Mouse (Mus musculus) MEL (cell line): ENCODE data around the gene Esyt2. TPM values are rescaled to one million over a fixed set of nuclear protein-coding genes. Genes with fewer than 3 reads are reported as not detected.

Experiments used
- DNase-seq: peaks from one replicate; pipeline ENCODE4 v3.0.0; 2011; ENCODE audit warnings: low read depth, low spot score
- H3K27ac ChIP-seq: 2 replicates; pipeline ENCODE4 v1.5.1; 2012; ENCODE audit warnings: low read depth, mild to moderate bottlenecking, control low read depth, low read length, moderate library complexity; ENCODE audit not compliant: control insufficient read depth
- H3K27me3 ChIP-seq, 2 experiments: fragments of 150-350 bp in 1 of 2; sonication (generic) in 1 of 2; 2 replicates each; pipeline ENCODE4 v1.6.1; 2012; ENCODE audit warnings: low read length in 2 of 2, mild to moderate bottlenecking in 2 of 2, improper control_type of control experiment in 1 of 2, moderate library complexity in 1 of 2; ENCODE audit not compliant: insufficient read depth in 2 of 2, control insufficient read depth in 1 of 2
- H3K36me3 ChIP-seq, 2 experiments: 2 replicates each; pipeline ENCODE4 v1.6.1; 2012 to 2014; ENCODE audit warnings: low read length in 2 of 2, improper control_type of control experiment in 1 of 2, inconsistent platforms in 1 of 2, mild to moderate bottlenecking in 1 of 2; ENCODE audit not compliant: insufficient read depth in 2 of 2, control insufficient read depth in 1 of 2
- H3K4me1 ChIP-seq, 2 experiments: fragments of 150-350 bp in 1 of 2; sonication (generic) in 1 of 2; 2 replicates each; pipeline ENCODE4 v1.6.1; 2012; ENCODE audit warnings: low read length in 2 of 2, improper control_type of control experiment in 1 of 2, mild to moderate bottlenecking in 1 of 2; ENCODE audit not compliant: insufficient read depth in 2 of 2, control insufficient read depth in 1 of 2
- H3K4me3 ChIP-seq, 2 experiments: fragments of 150-350 bp in 1 of 2; sonication (generic) in 1 of 2; 2 replicates each; pipeline ENCODE4 v1.5.1; 2012; ENCODE audit warnings: low read depth in 2 of 2, low read length in 2 of 2, mild to moderate bottlenecking in 2 of 2, moderate library complexity in 2 of 2, control low read depth in 1 of 2, improper control_type of control experiment in 1 of 2; ENCODE audit not compliant: control insufficient read depth in 1 of 2, insufficient read depth in 1 of 2
- H3K79me2 ChIP-seq: 2 replicates; pipeline ENCODE4 v1.6.1; 2012; ENCODE audit warnings: mild to moderate bottlenecking, low read length, moderate library complexity; ENCODE audit not compliant: control insufficient read depth, poor library complexity, insufficient read depth
- H3K9ac ChIP-seq: 2 replicates; pipeline ENCODE4 v1.6.1; 2012; ENCODE audit warnings: low read depth, mild to moderate bottlenecking, control low read depth, low read length, moderate library complexity; ENCODE audit not compliant: control insufficient read depth, poor library complexity, severe bottlenecking
- H3K9me3 ChIP-seq: fragments of 150-350 bp; sonication (generic); replicated peaks from 2 replicates; pipeline ENCODE4 v1.6.1; 2012; ENCODE audit warnings: mild to moderate bottlenecking, low read length, improper control_type of control experiment, moderate library complexity; ENCODE audit not compliant: insufficient read depth
- CHD1 ChIP-seq: IDR thresholded peaks from 2 replicates; pipeline ENCODE4 v1.6.1; 2012; ENCODE audit warnings: low read depth, mild to moderate bottlenecking, inconsistent platforms, low read length, improper control_type of control experiment
- CHD2 ChIP-seq: IDR thresholded peaks from 2 replicates; pipeline ENCODE4 v1.6.1; 2011; ENCODE audit warnings: low read length, improper control_type of control experiment
- E2F4 ChIP-seq: IDR thresholded peaks from 2 replicates; pipeline ENCODE4 v1.6.1; 2011; ENCODE audit warnings: low read depth, low read length, improper control_type of control experiment, borderline replicate concordance
- ELF1 ChIP-seq: IDR thresholded peaks from 2 replicates; pipeline ENCODE4 v1.6.1; 2014; ENCODE audit warnings: low read depth, mild to moderate bottlenecking, inconsistent platforms, low read length, improper control_type of control experiment, moderate library complexity
- EP300 ChIP-seq, 2 experiments: IDR thresholded peaks; 2 replicates each; pipeline ENCODE4 v1.6.1; 2011; ENCODE audit warnings: improper control_type of control experiment in 2 of 2, low read length in 2 of 2, low read depth in 1 of 2, mild to moderate bottlenecking in 1 of 2
- ETS1 ChIP-seq: IDR thresholded peaks from 2 replicates; pipeline ENCODE4 v1.6.1; 2012; ENCODE audit warnings: low read depth, mild to moderate bottlenecking, inconsistent platforms, low read length, improper control_type of control experiment, moderate library complexity
- GATA1 ChIP-seq: IDR thresholded peaks from 2 replicates; pipeline ENCODE4 v1.6.1; 2011; ENCODE audit warnings: low read depth, low read length, improper control_type of control experiment
- HCFC1 ChIP-seq: IDR thresholded peaks from 2 replicates; pipeline ENCODE4 v1.6.1; 2012; ENCODE audit warnings: low read depth, mild to moderate bottlenecking, inconsistent platforms, low read length, improper control_type of control experiment, moderate library complexity
- JUND ChIP-seq: IDR thresholded peaks from 2 replicates; pipeline ENCODE4 v1.6.1; 2011; ENCODE audit warnings: low read depth, mild to moderate bottlenecking, improper control_type of control experiment, low read length
- KAT2A ChIP-seq: conservative IDR thresholded peaks from 2 replicates; pipeline ENCODE4 v1.6.1; 2012; ENCODE audit warnings: low read depth, low read length, improper control_type of control experiment, inconsistent platforms
- MAFK ChIP-seq: IDR thresholded peaks from 2 replicates; pipeline ENCODE4 v1.6.1; 2011; ENCODE audit warnings: low read depth, mild to moderate bottlenecking, low read length, improper control_type of control experiment, borderline replicate concordance
- MAX ChIP-seq: IDR thresholded peaks from 2 replicates; pipeline ENCODE4 v1.6.1; 2011; ENCODE audit warnings: low read length, improper control_type of control experiment
- MAZ ChIP-seq: IDR thresholded peaks from 2 replicates; pipeline ENCODE4 v1.6.1; 2012; ENCODE audit warnings: low read depth, mild to moderate bottlenecking, inconsistent platforms, low read length, improper control_type of control experiment
- MEF2A ChIP-seq: IDR thresholded peaks from 2 replicates; pipeline ENCODE4 v1.6.1; 2014; ENCODE audit warnings: low read depth, mild to moderate bottlenecking, inconsistent platforms, low read length, improper control_type of control experiment; ENCODE audit not compliant: poor library complexity, insufficient replicate concordance, severe bottlenecking; ENCODE audit errors: extremely low read depth
- MXI1 ChIP-seq: IDR thresholded peaks from 2 replicates; pipeline ENCODE4 v1.6.1; 2011; ENCODE audit warnings: mild to moderate bottlenecking, low read depth, low read length, improper control_type of control experiment
- MYC ChIP-seq: IDR thresholded peaks from 2 replicates; pipeline ENCODE4 v1.6.1; 2011; ENCODE audit warnings: low read depth, mild to moderate bottlenecking, low read length, improper control_type of control experiment, moderate library complexity
- NELFE ChIP-seq: IDR thresholded peaks from 2 replicates; pipeline ENCODE4 v1.6.1; 2011; ENCODE audit warnings: low read depth, low read length, improper control_type of control experiment
- NRF1 ChIP-seq: IDR thresholded peaks from 2 replicates; pipeline ENCODE4 v1.6.1; 2014; ENCODE audit warnings: low read depth, mild to moderate bottlenecking, inconsistent platforms, low read length, improper control_type of control experiment, moderate library complexity; ENCODE audit not compliant: poor library complexity, insufficient read depth, severe bottlenecking
- POLR2A ChIP-seq, 2 experiments: IDR thresholded peaks; 2 replicates each; pipeline ENCODE4 v1.6.1; 2011 to 2012; ENCODE audit warnings: low read length in 2 of 2, mild to moderate bottlenecking in 2 of 2, control low read depth in 1 of 2, improper control_type of control experiment in 1 of 2, low read depth in 1 of 2, moderate library complexity in 1 of 2; ENCODE audit not compliant: control insufficient read depth in 1 of 2, insufficient read depth in 1 of 2, poor library complexity in 1 of 2
- POLR2AphosphoS5 ChIP-seq: IDR thresholded peaks from 2 replicates; pipeline ENCODE4 v1.6.1; 2012; ENCODE audit warnings: low read depth, borderline replicate concordance, mild to moderate bottlenecking, inconsistent platforms, low read length, moderate library complexity, mixed read lengths
- RCOR1 ChIP-seq: IDR thresholded peaks from 2 replicates; pipeline ENCODE4 v1.6.1; 2012; ENCODE audit warnings: low read depth, mild to moderate bottlenecking, inconsistent platforms, low read length, improper control_type of control experiment
- SIN3A ChIP-seq: IDR thresholded peaks from 2 replicates; pipeline ENCODE4 v1.6.1; 2012; ENCODE audit warnings: low read length, improper control_type of control experiment, inconsistent platforms
- SMC3 ChIP-seq: IDR thresholded peaks from 2 replicates; pipeline ENCODE4 v1.6.1; 2011; ENCODE audit warnings: low read depth, low read length, improper control_type of control experiment
- TBP ChIP-seq: IDR thresholded peaks from 2 replicates; pipeline ENCODE4 v1.8.0; 2011; ENCODE audit warnings: low read depth, low read length, improper control_type of control experiment
- TCF12 ChIP-seq: IDR thresholded peaks from 2 replicates; pipeline ENCODE4 v1.6.1; 2014; ENCODE audit warnings: low read depth, mild to moderate bottlenecking, inconsistent platforms, low read length, improper control_type of control experiment, moderate library complexity
- UBTF ChIP-seq: IDR thresholded peaks from 2 replicates; pipeline ENCODE4 v1.6.1; 2012; ENCODE audit warnings: low read depth, mild to moderate bottlenecking, inconsistent platforms, low read length, improper control_type of control experiment, moderate library complexity, borderline replicate concordance; ENCODE audit not compliant: insufficient read depth
- USF2 ChIP-seq, 2 experiments: IDR thresholded peaks; 2 replicates each; pipeline ENCODE4 v1.6.1; 2011 to 2012; ENCODE audit warnings: improper control_type of control experiment in 2 of 2, low read length in 2 of 2, borderline replicate concordance in 1 of 2, inconsistent platforms in 1 of 2, low read depth in 1 of 2, mild to moderate bottlenecking in 1 of 2; ENCODE audit not compliant: insufficient read depth in 1 of 2
- ZC3H11A ChIP-seq: IDR thresholded peaks from 2 replicates; pipeline ENCODE4 v1.6.1; 2012; ENCODE audit warnings: low read depth, mild to moderate bottlenecking, inconsistent platforms, low read length, improper control_type of control experiment
- ZNF384 ChIP-seq: IDR thresholded peaks from 2 replicates; pipeline ENCODE4 v1.6.1; 2012; ENCODE audit warnings: low read depth, mild to moderate bottlenecking, inconsistent platforms, low read length, improper control_type of control experiment
- polyA plus RNA-seq, 2 experiments: library from polyadenylated mRNA; stranded (reverse) in 1 of 2; unstranded in 1 of 2; fragments of >175 nt in 1 of 2; fragments of >200 nt in 1 of 2; gene quantifications; 2 replicates each; pipeline versions ENCODE4 v1.2.1 to v1.2.4; 2012; ENCODE audit warnings: low replicate concordance in 2 of 2, low read depth in 1 of 2; ENCODE audit not compliant: insufficient read length in 2 of 2, insufficient read depth in 1 of 2, missing spikeins in 1 of 2
- total RNA-seq: library from RNA; depleted of rRNA; stranded (reverse); fragments of 300-350 nt; gene quantifications from 2 replicates; pipeline ENCODE4 v1.2.3, GENCODE M21; 2012

Esyt2 gene
- total and polyA plus RNA-seq, 3 experiments = 45.3 to 77.7 (median 47.5) TPM

DNA sequence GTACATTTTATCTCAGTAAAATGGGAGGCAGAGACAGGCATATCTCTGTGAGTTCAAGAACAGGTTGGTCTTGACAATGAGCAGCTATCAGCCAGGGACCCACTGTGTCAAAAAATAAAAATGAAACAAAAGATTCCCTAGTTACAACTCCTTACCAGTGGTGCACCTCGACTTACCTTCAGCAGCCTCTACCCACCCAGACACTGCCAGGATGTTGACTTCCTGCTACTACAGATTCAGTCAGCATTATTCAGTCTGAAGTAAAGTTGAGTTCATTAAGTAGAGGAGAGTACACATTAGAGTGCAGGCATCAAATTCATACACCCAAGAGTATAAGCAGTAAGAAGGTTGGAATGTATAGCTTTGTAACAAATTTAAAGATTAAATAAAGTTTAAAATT lies 32.8 kb downstream of the Esyt2 start:
- Histone ChIP-seq H3K9ac (no peak overlapping the region), H3K36me3 (peaks cover 11 to 42% of the 10 kb centered on the region in 2 experiments), H3K79me2 (peaks cover 46% of the 10 kb centered on the region), H3K9me3 (no peaks in the 10 kb centered on the region), H3K4me1 (peaks cover 19 to 22% of the 10 kb centered on the region in 2 experiments), H3K4me3 (no peak overlapping the region), H3K27me3 (no peaks in the 10 kb centered on the region), H3K27ac (no peak overlapping the region)
- DNase-seq = no peak
- TF ChIP-seq USF2 (IDR thresholded peaks at IDR 0.05; ENCODE audit: borderline replicate concordance in 1 of 2, insufficient read depth in 1 of 2, low read depth in 1 of 2, low read length in 2 of 2) (no peak), SMC3 (no peak), ELF1 (no peak), MEF2A (no peak), MAZ (no peak), KAT2A (no peak), CHD2 (no peak), ZC3H11A (no peak), SIN3A (no peak; the same call in 1 of the 2 replicates), CHD1 (no peak), ZNF384 (no peak), POLR2A (IDR thresholded peaks at IDR 0.05; ENCODE audit: control insufficient read depth in 1 of 2, insufficient read depth in 1 of 2, low read depth in 1 of 2, low read length in 2 of 2, poor library complexity in 1 of 2) (no peak), ETS1 (no peak), E2F4 (no peak), HCFC1 (no peak)

DNA sequence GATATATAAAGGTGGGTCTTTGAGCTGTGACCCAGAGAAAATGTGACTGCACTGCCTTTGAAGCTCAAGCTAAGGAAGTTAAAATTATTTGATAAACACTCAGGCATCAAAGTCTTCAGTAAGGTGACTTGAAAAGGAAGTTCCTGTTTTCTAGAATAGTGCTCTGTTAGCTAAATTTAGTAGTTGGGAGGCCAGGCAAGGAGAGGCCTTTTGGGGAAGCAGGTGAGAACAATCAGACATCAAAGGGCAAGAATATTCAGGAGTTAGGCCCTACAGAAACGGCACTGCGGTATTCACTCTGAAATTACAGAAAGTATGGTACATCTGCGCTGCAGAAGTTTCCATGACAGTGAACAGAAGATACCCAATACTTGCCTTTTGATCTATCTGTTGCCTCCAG lies 34.5 kb downstream of the Esyt2 start:
- peaks cover 19 to 38% of the 10 kb centered on the region in 2 experiments for H3K36me3 ChIP-seq
- peaks cover 36% of the 10 kb centered on the region for H3K79me2 ChIP-seq
- H3K9ac ChIP-seq = no peak overlapping the region
- DNase-seq = peak; percentile 89
- H3K4me1 ChIP-seq = peaks cover 15 to 21% of the 10 kb centered on the region in 2 experiments
- H3K27me3 ChIP-seq = no peaks in the 10 kb centered on the region
- H3K9me3 ChIP-seq = no peaks in the 10 kb centered on the region
- peak overlapping the region; percentile 49 for H3K27ac ChIP-seq
- H3K4me3 ChIP-seq = no peak overlapping the region
- peak; percentile 99 for TF ChIP-seq MEF2A
- no peak for TF ChIP-seq NRF1
- TF ChIP-seq RCOR1 = 0 out of 2 replicates have a peak, but pooled peaks have one; percentile 27
- peak; percentile 52 for TF ChIP-seq SIN3A
- TF ChIP-seq GATA1 = 0 out of 2 replicates have a peak, but pooled peaks have one; percentile 13
- peak; percentile 85 for TF ChIP-seq MYC
- peak; percentile 48; the same call in 1 of the 2 replicates for TF ChIP-seq JUND
- TF ChIP-seq ETS1 = peak; percentile 89
- TF ChIP-seq MAX = 0 out of 2 replicates have a peak, but pooled peaks have one; percentile 52
- TF ChIP-seq NELFE = no peak
- TF ChIP-seq TCF12 = 0 out of 2 replicates have a peak, but pooled peaks have one; percentile 22
- TF ChIP-seq CHD1 = 0 out of 2 replicates have a peak, but pooled peaks have one; percentile 15
- TF ChIP-seq ZC3H11A = no peak
- TF ChIP-seq CHD2 = no peak
- TF ChIP-seq MAFK = peak; percentile 72
- peak; percentile 66 for TF ChIP-seq ELF1
- peak; percentile 19; the same call in 1 of the 2 replicates for TF ChIP-seq SMC3
- peak; percentile 63 to 71; a peak in 2 of 4 replicates for TF ChIP-seq EP300 (IDR thresholded peaks at IDR 0.05; ENCODE audit: low read depth in 1 of 2, low read length in 2 of 2)
- TF ChIP-seq ZNF384 = no peak
- no peak for TF ChIP-seq UBTF
- no peak for TF ChIP-seq TBP
- TF ChIP-seq MXI1 = peak; percentile 72; the same call in 1 of the 2 replicates
- no peak for TF ChIP-seq USF2 (IDR thresholded peaks at IDR 0.05; ENCODE audit: borderline replicate concordance in 1 of 2, insufficient read depth in 1 of 2, low read depth in 1 of 2, low read length in 2 of 2)
- TF ChIP-seq POLR2AphosphoS5 = no peak
